13 mouse cellular contexts compared by ENCODE assay signal in the genomic region with DNA sequence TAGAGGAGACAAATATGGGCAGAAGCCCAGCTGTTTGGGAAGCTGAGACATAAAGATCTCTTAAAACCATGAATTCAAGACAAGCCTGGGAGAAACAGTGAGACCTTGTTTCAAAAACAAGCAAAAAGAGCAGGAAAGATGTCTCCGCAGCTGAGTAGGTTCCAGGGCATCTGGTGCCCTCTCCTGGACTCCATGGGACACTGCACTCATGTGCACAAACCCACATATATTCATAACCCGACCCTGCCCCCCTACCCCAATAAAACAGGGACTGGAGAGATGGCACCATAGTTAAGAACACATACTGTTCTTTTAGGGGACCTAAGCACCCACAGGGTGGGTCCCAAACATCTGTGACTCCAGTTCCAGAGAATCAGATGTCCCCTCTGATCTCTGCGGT. TPM values are rescaled to one million over a fixed set of nuclear protein-coding genes. Genes with fewer than 3 reads are reported as not detected.
A peak's percentile ranks its signal among the peaks of the same experiment; 100 is the strongest.
DNase-seq lines count a peak whose midpoint lies in the region; ATAC-seq and TF ChIP-seq lines count a peak whose summit lies in the region.
"Had no signal": no experiment of that assay in that cellular context is flagged by ENCODE, and none has a peak within 500 bp of the region (broad histone marks: within the 10 kb centered on the region; RNA-seq: fewer than 3 reads in every experiment).

No protein-coding gene starts in this region.

- no peaks in the 10 kb centered on the region for H3K4me1 ChIP-seq in MEL (ENCODE audit: control insufficient read depth in 1 of 2, insufficient read depth in 2 of 2, low read length in 2 of 2)
- no peaks in the 10 kb centered on the region for H3K4me1 ChIP-seq in lung, postnatal 0 days (ENCODE audit: insufficient read depth, low read depth, low read length)
- H3K4me1 ChIP-seq in heart, embryonic 12.5 days (replicated peaks) = peaks cover 12% of the 10 kb centered on the region

- no peak for ATAC-seq in lung, postnatal 0 days
- no peak for ATAC-seq in heart, embryonic 12.5 days (ENCODE audit: insufficient number of reproducible peaks, low FRiP score)

- H3K4me3 ChIP-seq in left cerebral cortex, adult 2 months = no peak overlapping the region
- H3K4me3 ChIP-seq in MEL (ENCODE audit: control insufficient read depth in 1 of 2, insufficient read depth in 1 of 2, low read depth in 2 of 2, low read length in 2 of 2) = no peak overlapping the region
- H3K4me3 ChIP-seq in lung, postnatal 0 days (ENCODE audit: low read depth, low read length) = no peak overlapping the region
- H3K4me3 ChIP-seq in heart, embryonic 12.5 days = no peak overlapping the region
- H3K4me3 ChIP-seq: heart, embryonic 15.5 days; limb, embryonic 15.5 days; myocyte had no signal

- H3K36me3 ChIP-seq in MEL (ENCODE audit: control insufficient read depth in 1 of 2, insufficient read depth in 2 of 2, low read length in 2 of 2) = no peaks in the 10 kb centered on the region
- no peaks in the 10 kb centered on the region for H3K36me3 ChIP-seq in lung, postnatal 0 days (ENCODE audit: insufficient read depth, low read length)
- H3K36me3 ChIP-seq in heart, embryonic 12.5 days = no peaks in the 10 kb centered on the region
- H3K36me3 ChIP-seq: heart, embryonic 15.5 days; limb, embryonic 15.5 days had no signal

- no peak for TF ChIP-seq POLR2A in MEL (IDR thresholded peaks at IDR 0.05; ENCODE audit: control insufficient read depth in 1 of 2, insufficient read depth in 1 of 2, low read depth in 1 of 2, low read length in 2 of 2, poor library complexity in 1 of 2)

- TF ChIP-seq CTCF in left cerebral cortex, adult 2 months (IDR thresholded peaks at IDR 0.05) = peak; percentile 47
- peak; percentile 70 to 73 (median 72) for TF ChIP-seq CTCF in MEL (IDR thresholded peaks at IDR 0.05 in 2 of 3, conservative IDR thresholded peaks at IDR 0.05 in 1 of 3; ENCODE audit: control insufficient read depth in 1 of 3, insufficient read depth in 1 of 3, low read depth in 2 of 3, low read length in 3 of 3, poor library complexity in 1 of 3, severe bottlenecking in 1 of 3)
- peak; percentile 66 for TF ChIP-seq CTCF in lung, postnatal 0 days (IDR thresholded peaks at IDR 0.05)

- no peaks in the 10 kb centered on the region for H3K79me2 ChIP-seq in MEL (ENCODE audit: control insufficient read depth, insufficient read depth, low read length, poor library complexity)

- no peak overlapping the region for H3K4me2 ChIP-seq in lung, postnatal 0 days (replicated peaks; ENCODE audit: low read depth, low read length)
- H3K4me2 ChIP-seq in heart, embryonic 12.5 days = no peak overlapping the region
- H3K4me2 ChIP-seq: heart, embryonic 15.5 days; limb, embryonic 15.5 days had no signal

- no peak overlapping the region for H3K27ac ChIP-seq in left cerebral cortex, adult 2 months
- H3K27ac ChIP-seq in MEL (ENCODE audit: control insufficient read depth, low read depth, low read length) = no peak overlapping the region
- H3K27ac ChIP-seq in lung, postnatal 0 days (ENCODE audit: low read length) = no peak overlapping the region
- no peak overlapping the region for H3K27ac ChIP-seq in heart, embryonic 12.5 days (ENCODE audit: poor library complexity, severe bottlenecking)
- H3K27ac ChIP-seq: heart, embryonic 15.5 days; limb, embryonic 15.5 days had no signal

- WGBS in lung, postnatal 0 days = 73% methylated on average over 3 of the region's 3 CpGs
- WGBS in heart, embryonic 12.5 days = 77% methylated on average over 3 of the region's 3 CpGs

- no peak overlapping the region for H3K9ac ChIP-seq in MEL (ENCODE audit: control insufficient read depth, low read depth, low read length, poor library complexity, severe bottlenecking)
- no peak overlapping the region for H3K9ac ChIP-seq in lung, postnatal 0 days (replicated peaks; ENCODE audit: low read depth)
- no peak overlapping the region for H3K9ac ChIP-seq in heart, embryonic 12.5 days
- H3K9ac ChIP-seq: heart, embryonic 15.5 days; limb, embryonic 15.5 days had no signal

- TF ChIP-seq EP300 in MEL (IDR thresholded peaks at IDR 0.05; ENCODE audit: low read depth in 1 of 2, low read length in 2 of 2) = no peak
- TF ChIP-seq EP300 in lung, postnatal 0 days (IDR thresholded peaks at IDR 0.05) = no peak

- peak; percentile 23 for DNase-seq in embryo, embryonic 11 days
- DNase-seq in embryo, embryonic 9.5 days (ENCODE audit: extremely low spot score) = no peak
- DNase-seq in left cerebral cortex, adult 2 months (ENCODE audit: extremely low spot score in 1 of 2, low spot score in 2 of 2) = no peak
- DNase-seq in left cerebral cortex, postnatal 36 days (ENCODE audit: low spot score in 2 of 2) = no peak
- DNase-seq in MEL (ENCODE audit: low read depth, low spot score) = peak; percentile 50
- DNase-seq in lung, postnatal 0 days (ENCODE audit: low spot score) = peak; percentile 36
- no peak for DNase-seq in heart, postnatal 4 days
- DNase-seq: adrenal gland, postnatal 36 days; right cerebral cortex, adult 18-20 months had no signal

- intact Hi-C loops in left cerebral cortex, adult 2 months (cut with DNase I) = no loop called here
- intact Hi-C loops in left cerebral cortex, postnatal 36 days (cut with DNase I) = loop anchor here (5.0 kb wide), 1 partner anchor 61 kb away; no protein-coding TSS in a partner anchor

- H3K27me3 ChIP-seq in MEL (ENCODE audit: control insufficient read depth in 1 of 2, insufficient read depth in 2 of 2, low read length in 2 of 2) = peaks cover under 1 to 7% of the 10 kb centered on the region in 2 experiments
- no peaks in the 10 kb centered on the region for H3K27me3 ChIP-seq in lung, postnatal 0 days (replicated peaks; ENCODE audit: insufficient read depth, low read length)
- no peaks in the 10 kb centered on the region for H3K27me3 ChIP-seq in heart, embryonic 12.5 days (replicated peaks)
- H3K27me3 ChIP-seq: heart, embryonic 15.5 days; limb, embryonic 15.5 days had no signal

- no peaks in the 10 kb centered on the region for H3K9me3 ChIP-seq in MEL (replicated peaks; ENCODE audit: insufficient read depth, low read length)
- no peaks in the 10 kb centered on the region for H3K9me3 ChIP-seq in lung, postnatal 0 days (ENCODE audit: low read length)
- no peaks in the 10 kb centered on the region for H3K9me3 ChIP-seq in heart, embryonic 12.5 days (replicated peaks)
- H3K9me3 ChIP-seq: heart, embryonic 15.5 days; limb, embryonic 15.5 days had no signal

- peak; percentile 74 for TF ChIP-seq RAD21 in MEL (IDR thresholded peaks at IDR 0.05; ENCODE audit: low read depth, low read length)

TF ChIP-seq in MEL, 35 proteins besides CTCF, POLR2A, EP300 and RAD21:
- TF ChIP-seq NRF1 (IDR thresholded peaks at IDR 0.05; ENCODE audit: insufficient read depth, low read depth, low read length, poor library complexity, severe bottlenecking) (no peak), UBTF (IDR thresholded peaks at IDR 0.05; ENCODE audit: borderline replicate concordance, insufficient read depth, low read depth, low read length) (no peak), SMC3 (IDR thresholded peaks at IDR 0.05; ENCODE audit: low read depth, low read length) (peak; percentile 59), USF2 (IDR thresholded peaks at IDR 0.05; ENCODE audit: borderline replicate concordance in 1 of 2, insufficient read depth in 1 of 2, low read depth in 1 of 2, low read length in 2 of 2) (no peak), ZMIZ1 (IDR thresholded peaks at IDR 0.05; ENCODE audit: low read depth, low read length) (no peak), BHLHE40 (IDR thresholded peaks at IDR 0.05; ENCODE audit: borderline replicate concordance, low read depth, low read length) (no peak), GABPA (IDR thresholded peaks at IDR 0.05; ENCODE audit: low read depth, low read length) (no peak), ZC3H11A (IDR thresholded peaks at IDR 0.05; ENCODE audit: low read depth, low read length) (peak; percentile 65), TAL1 (IDR thresholded peaks at IDR 0.05; ENCODE audit: low read length) (no peak)

RNA-seq across cellular contexts. Expression of gene Cmtm4, which starts 8.0 kb away (rescaled TPM):
- 10 to 100 TPM; 86.7 to 87.4 TPM for total RNA-seq in left cerebral cortex, adult 2 months (2021)
- total RNA-seq in left cerebral cortex, postnatal 36 days (2021) = 10 to 100 TPM; 79.5 to 82.1 TPM
- 6.4 and 6.5 TPM in 2 replicates for total RNA-seq in MEL (2012; rRNA removed)
- 10 to 100 TPM; 12.0 to 31.1 TPM for polyA plus RNA-seq in MEL (2012; ENCODE audit: insufficient read depth in 1 of 2, insufficient read length in 2 of 2, low read depth in 1 of 2, low replicate concordance in 2 of 2, missing spikeins in 1 of 2)
- polyA plus RNA-seq in lung, postnatal 0 days (2015; fragmentation: Nextera tagmentation; extraction: Ambion mirVana) = 3.5 TPM in 2 replicates
- 1.7 TPM in 2 replicates for polyA plus RNA-seq in heart, embryonic 12.5 days (2016; fragmentation: Nextera tagmentation; extraction: Ambion mirVana)
- 10 to 100 TPM; 17.1 to 17.2 TPM for total RNA-seq in heart, postnatal 4 days (2021)

RNA-seq across cellular contexts. Expression of gene Dync1li2, which starts 39.3 kb away (rescaled TPM):
- 100 to 1,000 TPM; 279 to 326 TPM for total RNA-seq in left cerebral cortex, adult 2 months (2021)
- 100 to 1,000 TPM; 276 to 310 TPM for total RNA-seq in left cerebral cortex, postnatal 36 days (2021)
- 19.3 and 22.4 TPM in 2 replicates for total RNA-seq in MEL (2012; rRNA removed)
- 10 to 100 TPM in 1 of 2 experiments, not detected in 1; 23.8 TPM for polyA plus RNA-seq in MEL (2012; ENCODE audit: insufficient read depth in 1 of 2, insufficient read length in 2 of 2, low read depth in 1 of 2, low replicate concordance in 2 of 2, missing spikeins in 1 of 2)
- polyA plus RNA-seq in lung, postnatal 0 days (2015; fragmentation: Nextera tagmentation; extraction: Ambion mirVana) = 39.4 and 44.9 TPM in 2 replicates
- 69.1 and 76.8 TPM in 2 replicates for polyA plus RNA-seq in heart, embryonic 12.5 days (2016; fragmentation: Nextera tagmentation; extraction: Ambion mirVana)
- 100 to 1,000 TPM in 1 of 2 experiments, 10 to 100 TPM in 1; 92.6 to 107 TPM for total RNA-seq in heart, postnatal 4 days (2021)

Comparison
In these comparisons a context has a peak if more than half of its experiments do, and no peak if none do; other contexts are left out.
1. DNase-seq: peak in embryo, embryonic 11 days (single experiment), MEL (single experiment) and lung, postnatal 0 days (single experiment); none in embryo, embryonic 9.5 days (single experiment), left cerebral cortex, adult 2 months (0 of 2), left cerebral cortex, postnatal 36 days (0 of 2) and heart, postnatal 4 days (single experiment).
2. RNA of gene Cmtm4, which starts 8.0 kb away (total RNA-seq): 86.7 to 87.4 TPM in left cerebral cortex, adult 2 months and 79.5 to 82.1 TPM in left cerebral cortex, postnatal 36 days; 17.1 to 17.2 TPM in heart, postnatal 4 days and 6.4 to 6.5 TPM in MEL; every median in the first group is over 4 times any median in the second.
3. Peak in every context shown above with its lines, with median percentiles within 50 percentile points of each other: CTCF ChIP-seq.